Mouse (Mus musculus) spleen, adult 2 months (tissue): Measurements from ENCODE around the gene Tmem211. TPM values are rescaled to one million over a fixed set of nuclear protein-coding genes. Genes with fewer than 3 reads are reported as not detected.

Source experiments
- DNase-seq, 2 experiments: peaks; one replicate each; pipeline versions ENCODE4 v3.0.0 to v3.0.0-alpha.2; 2012 to 2021; ENCODE audit warnings: low spot score in 2 of 2, low read depth in 1 of 2
- H3K27ac ChIP-seq: fragments of 200-500 bp; 2 replicates; pipeline ENCODE4 v1.5.1; 2012; ENCODE audit warnings: low read length, inconsistent platforms; ENCODE audit not compliant: insufficient read depth
- H3K27me3 ChIP-seq: fragments of 200-500 bp; 2 replicates; pipeline ENCODE4 v1.6.1; 2012; ENCODE audit warnings: mild to moderate bottlenecking, moderate library complexity, low read length, inconsistent platforms; ENCODE audit not compliant: control insufficient read depth, insufficient read depth
- H3K36me3 ChIP-seq: fragments of 200-500 bp; 2 replicates; pipeline ENCODE4 v1.6.1; 2012; ENCODE audit warnings: mild to moderate bottlenecking, low read length, inconsistent platforms; ENCODE audit not compliant: control insufficient read depth, insufficient read depth
- H3K4me1 ChIP-seq: fragments of 200-500 bp; 2 replicates; pipeline ENCODE4 v1.6.1; 2011; ENCODE audit warnings: inconsistent platforms; ENCODE audit not compliant: control insufficient read depth, insufficient read depth, insufficient read length
- H3K4me3 ChIP-seq: fragments of 200-500 bp; 2 replicates; pipeline ENCODE4 v1.5.1; 2011; ENCODE audit warnings: mild to moderate bottlenecking, inconsistent platforms; ENCODE audit not compliant: insufficient read depth, insufficient read length; ENCODE audit errors: extremely low read depth
- CTCF ChIP-seq: fragments of 200-500 bp; IDR thresholded peaks from 2 replicates; pipeline ENCODE4 v1.5.1; 2011; ENCODE audit warnings: mild to moderate bottlenecking, inconsistent platforms; ENCODE audit not compliant: insufficient read depth, insufficient read length, insufficient replicate concordance; ENCODE audit errors: extremely low read depth
- POLR2A ChIP-seq: fragments of 200-500 bp; IDR thresholded peaks from 2 replicates; pipeline ENCODE4 v1.6.1; 2011; ENCODE audit warnings: low read depth, low read length, inconsistent platforms
- WGBS: fragments of 180-500 bp; shearing (Covaris S2); methylation state at CpG from one replicate; pipeline ENCODE4 v1.1.7; 2018; 5-methylcytosine and 5-hydroxymethylcytosine counted together
- polyA plus RNA-seq: library from polyadenylated mRNA; depleted of rRNA; stranded (reverse); fragments of >200 nt; gene quantifications from 2 replicates; pipeline ENCODE4 v1.2.3, GENCODE M21; 2012

Gene Tmem211
- polyA plus RNA-seq, 1 experiment = not detected

DNA sequence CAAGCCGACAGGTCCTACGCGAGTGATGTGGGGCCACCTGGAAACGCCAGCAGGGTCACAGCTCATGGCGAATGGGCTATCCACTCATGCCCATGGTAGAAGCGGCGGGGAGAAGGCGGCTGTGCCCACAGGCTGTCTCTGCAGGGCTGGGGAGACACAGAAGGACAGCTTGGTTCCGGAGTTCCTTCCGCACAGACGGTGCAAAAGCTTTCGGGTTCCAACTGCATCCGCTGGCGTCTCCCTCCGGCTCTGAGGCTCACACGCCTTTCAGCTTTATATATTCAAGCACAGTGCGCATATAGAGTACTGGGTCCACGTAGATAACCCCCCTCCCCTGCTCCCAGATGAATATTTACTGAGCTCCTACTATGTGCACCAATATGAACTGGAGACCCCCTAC is 32.9 kb upstream of the Tmem211 start:
- Histone ChIP-seq H3K36me3 (no peaks in the 10 kb centered on the region), H3K4me1 (no peaks in the 10 kb centered on the region), H3K4me3 (no peak overlapping the region), H3K27ac (no peak overlapping the region), H3K27me3 (no peaks in the 10 kb centered on the region)
- TF ChIP-seq CTCF = no peak
- TF ChIP-seq POLR2A = no peak
- WGBS = 89% methylated on average over 18 of the region's 18 CpGs
- DNase-seq = no peak

GRCm38 (mm10) chr5:113195451-113195850 is 31.3 kb upstream of the Tmem211 start:
- no peak for DNase-seq
- Histone ChIP-seq H3K36me3 (no peaks in the 10 kb centered on the region), H3K27me3 (no peaks in the 10 kb centered on the region), H3K27ac (no peak overlapping the region), H3K4me1 (no peaks in the 10 kb centered on the region), H3K4me3 (no peak overlapping the region)
- 71% methylated on average over 12 of the region's 12 CpGs for WGBS
- TF ChIP-seq POLR2A = no peak
- TF ChIP-seq CTCF = no peak

GRCm38 (mm10) chr5:113195907-113196306 is 30.8 kb upstream of the Tmem211 start:
- Histone ChIP-seq H3K4me1 (no peaks in the 10 kb centered on the region), H3K27me3 (no peaks in the 10 kb centered on the region), H3K4me3 (no peak overlapping the region), H3K27ac (no peak overlapping the region), H3K36me3 (no peaks in the 10 kb centered on the region)
- 92% methylated on average over 6 of the region's 6 CpGs for WGBS
- TF ChIP-seq POLR2A (no peak), CTCF (no peak)
- no peak for DNase-seq

GRCm38 (mm10) chr5:113196916-113197794 is 29.6 kb upstream of the Tmem211 start:
- no peak for DNase-seq
- Histone ChIP-seq H3K4me3 (no peak overlapping the region), H3K27me3 (no peaks in the 10 kb centered on the region), H3K4me1 (no peaks in the 10 kb centered on the region), H3K36me3 (no peaks in the 10 kb centered on the region), H3K27ac (no peak overlapping the region)
- WGBS = 77% methylated on average over 9 of the region's 9 CpGs
- TF ChIP-seq CTCF (no peak), POLR2A (no peak)

- no peak for TF ChIP-seq CTCF
- Histone ChIP-seq H3K27me3 (no peaks in the 10 kb centered on the region), H3K4me3 (no peak overlapping the region), H3K36me3 (no peaks in the 10 kb centered on the region), H3K4me1 (no peaks in the 10 kb centered on the region), H3K27ac (peak overlapping the region; percentile 16; the same call in 1 of the 2 replicates)
- 86% methylated on average over 8 of the region's 8 CpGs for WGBS
- no peak for DNase-seq
These were observed 27.5 kb upstream of the Tmem211 start for GRCm38 (mm10) chr5:113199126-113199771.

GRCm38 (mm10) chr5:113199772-113200134 is 27.0 kb upstream of the Tmem211 start:
- H3K36me3 ChIP-seq = no peaks in the 10 kb centered on the region
- no peak overlapping the region for H3K4me3 ChIP-seq
- WGBS = 94% methylated on average over 10 of the region's 10 CpGs
- no peaks in the 10 kb centered on the region for H3K4me1 ChIP-seq
- no peak for DNase-seq
- TF ChIP-seq POLR2A (no peak), CTCF (no peak)
- no peaks in the 10 kb centered on the region for H3K27me3 ChIP-seq
- no peak overlapping the region for H3K27ac ChIP-seq

DNA sequence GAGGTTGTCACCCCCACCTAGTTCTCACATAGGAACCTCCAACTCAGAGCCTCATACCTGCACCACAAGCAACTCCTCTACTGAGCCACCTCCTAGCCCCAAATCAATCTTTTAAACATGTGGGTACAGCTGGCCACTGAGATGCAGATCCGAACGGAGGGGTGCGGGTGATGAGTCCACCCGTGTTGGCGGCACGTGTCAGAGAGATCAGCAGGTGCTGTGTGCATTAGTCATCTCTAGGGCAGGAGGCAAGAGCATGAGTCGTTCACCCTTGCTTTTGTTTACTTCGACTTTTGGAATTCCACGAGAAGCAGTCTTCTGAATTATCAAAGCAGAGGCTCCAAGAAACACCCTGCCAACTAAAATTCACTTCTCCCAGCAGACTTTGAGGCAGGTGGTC is 22.5 kb upstream of the Tmem211 start:
- no peak overlapping the region for H3K27ac ChIP-seq
- H3K36me3 ChIP-seq = no peaks in the 10 kb centered on the region
- H3K27me3 ChIP-seq = no peaks in the 10 kb centered on the region
- TF ChIP-seq CTCF (no peak), POLR2A (no peak)
- no peak for DNase-seq
- H3K4me3 ChIP-seq = no peak overlapping the region
- no peaks in the 10 kb centered on the region for H3K4me1 ChIP-seq
- WGBS = 93% methylated on average over 9 of the region's 9 CpGs
